Mouse (Mus musculus): ENCODE measurements around the gene Olfr259. TPM values are rescaled to one million over a fixed set of nuclear protein-coding genes. Genes with fewer than 3 reads are reported as not detected.

Olfr259 gene
- polyA plus RNA-seq (2015; fragmentation: Illumina TruSeq; extraction: RNeasy Lipid Tissue Mini Kit (QIAGEN cat#74804); ENCODE audit: insufficient read depth, low read depth, low replicate concordance) = not detected

GRCm38 (mm10) chr2:87114467-87114866 lies at the start of gene Olfr259:
Gene Olfr259, minus strand, starts transcription at chr2:87114567.

GRCm38 (mm10) chr2:87152524-87152923 lies 38.2 kb upstream of the Olfr259 start, which contains the start of gene Olfr1111:
Gene Olfr1111, minus strand, starts transcription at chr2:87152624.

GRCm38 (mm10) chr2:87140200-87140599 lies 25.8 kb upstream of the Olfr259 start, which contains the start of gene Olfr1110:
Gene Olfr1110, minus strand, starts transcription at chr2:87140300.

GRCm38 (mm10) chr2:87095908-87096307 lies 18.5 kb downstream of the Olfr259 start, which contains the start of gene Olfr1109:
Gene Olfr1109, minus strand, starts transcription at chr2:87096008.

GRCm38 (mm10) chr2:87075717-87076116 lies 38.6 kb downstream of the Olfr259 start, which contains the start of gene Olfr1107:
Gene Olfr1107, minus strand, starts transcription at chr2:87075817.

Other genes starting within 250 kb of the Olfr259 start
- not detected for gene Gm13723, start 239.8 kb downstream of the Olfr259 start, polyA plus RNA-seq (2015; fragmentation: Illumina TruSeq; extraction: RNeasy Lipid Tissue Mini Kit (QIAGEN cat#74804); ENCODE audit: insufficient read depth, low read depth, low replicate concordance)
- gene Olfr1097, start 222.4 kb downstream of the Olfr259 start, polyA plus RNA-seq (2015; fragmentation: Illumina TruSeq; extraction: RNeasy Lipid Tissue Mini Kit (QIAGEN cat#74804); ENCODE audit: insufficient read depth, low read depth, low replicate concordance) = not detected
- not detected for gene Olfr1098, start 190.0 kb downstream of the Olfr259 start, polyA plus RNA-seq (2015; fragmentation: Illumina TruSeq; extraction: RNeasy Lipid Tissue Mini Kit (QIAGEN cat#74804); ENCODE audit: insufficient read depth, low read depth, low replicate concordance)
- gene Olfr1099, start 153.9 kb downstream of the Olfr259 start, polyA plus RNA-seq (2015; fragmentation: Illumina TruSeq; extraction: RNeasy Lipid Tissue Mini Kit (QIAGEN cat#74804); ENCODE audit: insufficient read depth, low read depth, low replicate concordance) = not detected
- not detected for gene Olfr1100, start 134.6 kb downstream of the Olfr259 start, polyA plus RNA-seq (2015; fragmentation: Illumina TruSeq; extraction: RNeasy Lipid Tissue Mini Kit (QIAGEN cat#74804); ENCODE audit: insufficient read depth, low read depth, low replicate concordance)
- not detected for gene Olfr1101, start 123.3 kb downstream of the Olfr259 start, polyA plus RNA-seq (2015; fragmentation: Illumina TruSeq; extraction: RNeasy Lipid Tissue Mini Kit (QIAGEN cat#74804); ENCODE audit: insufficient read depth, low read depth, low replicate concordance)
- gene Olfr1102, start 116.2 kb downstream of the Olfr259 start, polyA plus RNA-seq (2015; fragmentation: Illumina TruSeq; extraction: RNeasy Lipid Tissue Mini Kit (QIAGEN cat#74804); ENCODE audit: insufficient read depth, low read depth, low replicate concordance) = not detected
- not detected for gene Olfr1104, start 87.5 kb downstream of the Olfr259 start, polyA plus RNA-seq (2015; fragmentation: Illumina TruSeq; extraction: RNeasy Lipid Tissue Mini Kit (QIAGEN cat#74804); ENCODE audit: insufficient read depth, low read depth, low replicate concordance)
- not detected for gene Olfr1105, start 78.0 kb downstream of the Olfr259 start, polyA plus RNA-seq (2015; fragmentation: Illumina TruSeq; extraction: RNeasy Lipid Tissue Mini Kit (QIAGEN cat#74804); ENCODE audit: insufficient read depth, low read depth, low replicate concordance)
- not detected for gene Olfr1106, start 62.3 kb downstream of the Olfr259 start, polyA plus RNA-seq (2015; fragmentation: Illumina TruSeq; extraction: RNeasy Lipid Tissue Mini Kit (QIAGEN cat#74804); ENCODE audit: insufficient read depth, low read depth, low replicate concordance)
- gene Olfr1107, start 38.8 kb downstream of the Olfr259 start, polyA plus RNA-seq (2015; fragmentation: Illumina TruSeq; extraction: RNeasy Lipid Tissue Mini Kit (QIAGEN cat#74804); ENCODE audit: insufficient read depth, low read depth, low replicate concordance) = not detected
- gene Olfr1109, start 18.6 kb downstream of the Olfr259 start, polyA plus RNA-seq (2015; fragmentation: Illumina TruSeq; extraction: RNeasy Lipid Tissue Mini Kit (QIAGEN cat#74804); ENCODE audit: insufficient read depth, low read depth, low replicate concordance) = not detected
- not detected for gene Olfr1110, start 25.7 kb upstream of the Olfr259 start, polyA plus RNA-seq (2015; fragmentation: Illumina TruSeq; extraction: RNeasy Lipid Tissue Mini Kit (QIAGEN cat#74804); ENCODE audit: insufficient read depth, low read depth, low replicate concordance)
- not detected for gene Olfr1111, start 38.1 kb upstream of the Olfr259 start, polyA plus RNA-seq (2015; fragmentation: Illumina TruSeq; extraction: RNeasy Lipid Tissue Mini Kit (QIAGEN cat#74804); ENCODE audit: insufficient read depth, low read depth, low replicate concordance)
- gene Olfr1112, start 73.2 kb upstream of the Olfr259 start, polyA plus RNA-seq (2015; fragmentation: Illumina TruSeq; extraction: RNeasy Lipid Tissue Mini Kit (QIAGEN cat#74804); ENCODE audit: insufficient read depth, low read depth, low replicate concordance) = not detected
- gene Olfr1113, start 94.4 kb upstream of the Olfr259 start, polyA plus RNA-seq (2015; fragmentation: Illumina TruSeq; extraction: RNeasy Lipid Tissue Mini Kit (QIAGEN cat#74804); ENCODE audit: insufficient read depth, low read depth, low replicate concordance) = not detected
- gene Olfr1115, start 133.4 kb upstream of the Olfr259 start, polyA plus RNA-seq (2015; fragmentation: Illumina TruSeq; extraction: RNeasy Lipid Tissue Mini Kit (QIAGEN cat#74804); ENCODE audit: insufficient read depth, low read depth, low replicate concordance) = not detected
- not detected for gene Olfr1116, start 153.0 kb upstream of the Olfr259 start, polyA plus RNA-seq (2015; fragmentation: Illumina TruSeq; extraction: RNeasy Lipid Tissue Mini Kit (QIAGEN cat#74804); ENCODE audit: insufficient read depth, low read depth, low replicate concordance)
- gene Olfr1118, start 193.0 kb upstream of the Olfr259 start, polyA plus RNA-seq (2015; fragmentation: Illumina TruSeq; extraction: RNeasy Lipid Tissue Mini Kit (QIAGEN cat#74804); ENCODE audit: insufficient read depth, low read depth, low replicate concordance) = not detected
- gene Olfr1120, start 240.2 kb upstream of the Olfr259 start, polyA plus RNA-seq (2015; fragmentation: Illumina TruSeq; extraction: RNeasy Lipid Tissue Mini Kit (QIAGEN cat#74804); ENCODE audit: insufficient read depth, low read depth, low replicate concordance) = not detected